Mouse (Mus musculus) lung, adult 2 months (tissue): ENCODE results near the gene Slc43a2.

Experiments used
- CTCF ChIP-seq: fragments of 200-500 bp; IDR thresholded peaks from 2 replicates; pipeline ENCODE4 v1.5.1; 2011; ENCODE audit warnings: mild to moderate bottlenecking, low read length, control low read depth; ENCODE audit not compliant: insufficient read depth
- POLR2A ChIP-seq: fragments of 200-500 bp; IDR thresholded peaks from 2 replicates; pipeline ENCODE4 v1.6.1; 2011; ENCODE audit warnings: low read depth, mild to moderate bottlenecking, control low read depth, low read length, borderline replicate concordance; ENCODE audit errors: extremely low read depth

- no peak for TF ChIP-seq POLR2A
- TF ChIP-seq CTCF = no peak
Observed at GRCm38 (mm10) chr11:75486192-75486591, 45.3 kb upstream of the Slc43a2 start.
